ENCODE assay signal across 16 mouse cellular contexts in genomic region chr2:29574187-29574586, GRCm38 (mm10). TPM values are rescaled to one million over a fixed set of nuclear protein-coding genes. Genes with fewer than 3 reads are reported as not detected.
A peak's percentile ranks its signal among the peaks of the same experiment; 100 is the strongest.
DNase-seq lines count a peak whose midpoint lies in the region; ATAC-seq and TF ChIP-seq lines count a peak whose summit lies in the region.
"Had no signal": no experiment of that assay in that cellular context is flagged by ENCODE, and none has a peak within 500 bp of the region (broad histone marks: within the 10 kb centered on the region; RNA-seq: fewer than 3 reads in every experiment).

No protein-coding gene starts in this region.

- H3K4me2 ChIP-seq in hindbrain, embryonic 13.5 days: no peak overlapping the region
- no peak overlapping the region for H3K4me2 ChIP-seq in midbrain, embryonic 14.5 days (ENCODE audit: low read length)
- H3K4me2 ChIP-seq: embryonic facial prominence, embryonic 15.5 days; heart, embryonic 12.5 days; lung, embryonic 14.5 days; stomach, embryonic 15.5 days had no signal

- TF ChIP-seq POLR2A in brain, embryonic 14.5 days (IDR thresholded peaks at IDR 0.05; ENCODE audit: borderline replicate concordance, extremely low read depth, insufficient read depth, insufficient read length, poor library complexity, severe bottlenecking): no peak

- DNase-seq in Muller cell, postnatal 12 days (ENCODE audit: inconsistent ontology term): peak; percentile 5
- peak; percentile 33 for DNase-seq in brain, embryonic 14.5 days (ENCODE audit: low read depth)
- peak; percentile 38 for DNase-seq in midbrain, embryonic 14.5 days
- DNase-seq in ovary, adult 18-20 months (ENCODE audit: low spot score): no peak
- DNase-seq in retina, postnatal 1 day: no peak
- DNase-seq in gastrocnemius, postnatal 25 days: no peak
- DNase-seq: cerebellum, adult 11 months; cerebellum, postnatal 36 days; layer of hippocampus, adult 9-11 months had no signal

- H3K36me3 ChIP-seq in hindbrain, embryonic 13.5 days: no peaks in the 10 kb centered on the region
- H3K36me3 ChIP-seq in midbrain, embryonic 14.5 days (ENCODE audit: control insufficient read depth, insufficient read depth, low read length): no peaks in the 10 kb centered on the region
- H3K36me3 ChIP-seq: embryonic facial prominence, embryonic 15.5 days; heart, embryonic 12.5 days; stomach, embryonic 15.5 days had no signal

- H3K27ac ChIP-seq in hindbrain, embryonic 13.5 days: 0 out of 2 replicates have a peak overlapping the region, but pooled peaks have one; percentile 45
- H3K27ac ChIP-seq in midbrain, embryonic 14.5 days (replicated peaks; ENCODE audit: low read depth, low read length): peak overlapping the region; percentile 45
- H3K27ac ChIP-seq: embryonic facial prominence, embryonic 15.5 days; stomach, embryonic 15.5 days had no signal

- WGBS in hindbrain, embryonic 13.5 days: 4% methylated on average over 11 of the region's 11 CpGs
- WGBS in midbrain, embryonic 14.5 days: 4% methylated on average over 11 of the region's 11 CpGs

- H3K27me3 ChIP-seq in hindbrain, embryonic 13.5 days: no peaks in the 10 kb centered on the region
- H3K27me3 ChIP-seq in midbrain, embryonic 14.5 days (ENCODE audit: control insufficient read depth, insufficient read depth, low read length): no peaks in the 10 kb centered on the region
- H3K27me3 ChIP-seq: embryonic facial prominence, embryonic 15.5 days had no signal

- peaks cover 30% of the 10 kb centered on the region for H3K4me1 ChIP-seq in hindbrain, embryonic 13.5 days (replicated peaks)
- peaks cover 33% of the 10 kb centered on the region for H3K4me1 ChIP-seq in midbrain, embryonic 14.5 days (ENCODE audit: control insufficient read depth, insufficient read depth, low read length)
- H3K4me1 ChIP-seq: embryonic facial prominence, embryonic 15.5 days; stomach, embryonic 15.5 days had no signal

- ATAC-seq in hindbrain, embryonic 13.5 days (ENCODE audit: low FRiP score): 0 out of 2 replicates have a peak, but pooled peaks have one; percentile 47
- ATAC-seq in midbrain, embryonic 14.5 days (ENCODE audit: low FRiP score, low TSS enrichment): no peak
- ATAC-seq: activated CD4-positive, CD25-positive, alpha-beta regulatory T cell, adult 4 months; intestine, postnatal 0 days had no signal

- H3K9ac ChIP-seq in hindbrain, embryonic 13.5 days: no peak overlapping the region
- H3K9ac ChIP-seq in midbrain, embryonic 14.5 days (replicated peaks; ENCODE audit: low read length): no peak overlapping the region
- H3K9ac ChIP-seq: embryonic facial prominence, embryonic 15.5 days; heart, embryonic 12.5 days; lung, embryonic 14.5 days; stomach, embryonic 15.5 days had no signal

- H3K4me3 ChIP-seq in hindbrain, embryonic 13.5 days: no peak overlapping the region
- H3K4me3 ChIP-seq in midbrain, embryonic 14.5 days (replicated peaks; ENCODE audit: low read depth, low read length): no peak overlapping the region
- H3K4me3 ChIP-seq: embryonic facial prominence, embryonic 15.5 days; heart, embryonic 12.5 days; stomach, embryonic 15.5 days had no signal

- H3K9me3 ChIP-seq in hindbrain, embryonic 13.5 days: no peaks in the 10 kb centered on the region
- no peaks in the 10 kb centered on the region for H3K9me3 ChIP-seq in midbrain, embryonic 14.5 days (ENCODE audit: control insufficient read depth, low read length)
- H3K9me3 ChIP-seq: embryonic facial prominence, embryonic 15.5 days; heart, embryonic 12.5 days; stomach, embryonic 15.5 days had no signal

- no peak for TF ChIP-seq CTCF in brain, embryonic 14.5 days (IDR thresholded peaks at IDR 0.05; ENCODE audit: borderline replicate concordance, extremely low read depth, insufficient read depth, insufficient read length)

RNA-seq across cellular contexts. Expression of gene Rapgef1, which starts 45.3 kb away (rescaled TPM):
- polyA plus RNA-seq in brain, embryonic 14.5 days (2012; rRNA removed): 94.9 and 101 TPM in 2 replicates
- 14.3 and 16.1 TPM in 2 replicates for polyA plus RNA-seq in hindbrain, embryonic 13.5 days (2015; fragmentation: Nextera tagmentation; extraction: Ambion mirVana)
- 23.2 and 25.3 TPM in 2 replicates for polyA plus RNA-seq in midbrain, embryonic 14.5 days (2014; fragmentation: Nextera tagmentation; extraction: Ambion mirVana)
- total RNA-seq in gastrocnemius, postnatal 25 days (2021): 100 to 1,000 TPM; 102 to 112 TPM

Comparison
In these comparisons a context has a peak if more than half of its experiments do, and no peak if none do; other contexts are left out.
1. DNase-seq: peak in Muller cell, postnatal 12 days (single experiment), brain, embryonic 14.5 days (single experiment) and midbrain, embryonic 14.5 days (single experiment); none in ovary, adult 18-20 months (single experiment), retina, postnatal 1 day (single experiment) and gastrocnemius, postnatal 25 days (single experiment).